ENCODE assay signal across 8 mouse cellular contexts in genomic region chr9:37347184-37347987, GRCm38 (mm10). TPM values are rescaled to one million over a fixed set of nuclear protein-coding genes. Genes with fewer than 3 reads are reported as not detected.
DNase-seq lines count a peak whose midpoint lies in the region; ATAC-seq and TF ChIP-seq lines count a peak whose summit lies in the region.

No protein-coding gene starts in this region.

- 25% methylated on average over 12 of the region's 12 CpGs for WGBS in heart, embryonic 14.5 days
- 9% methylated on average over 12 of the region's 12 CpGs for WGBS in liver, embryonic 12.5 days (ENCODE audit: insufficient replicate concordance)
- WGBS in small intestine, adult 2 months = 8% methylated on average over 12 of the region's 12 CpGs

- peak overlapping the region; percentile 87 for H3K4me2 ChIP-seq in heart, embryonic 14.5 days (ENCODE audit: low read length)
- H3K4me2 ChIP-seq in liver, embryonic 12.5 days = peak overlapping the region; percentile 74

- H3K27me3 ChIP-seq in heart, embryonic 14.5 days (ENCODE audit: control insufficient read depth, insufficient read depth, low read length) = no peaks in the 10 kb centered on the region
- no peaks in the 10 kb centered on the region for H3K27me3 ChIP-seq in liver, embryonic 12.5 days (replicated peaks)
- no peaks in the 10 kb centered on the region for H3K27me3 ChIP-seq in small intestine, adult 2 months (ENCODE audit: control insufficient read depth, insufficient read depth, low read length)

- H3K4me3 ChIP-seq in left cerebral cortex, adult 2 months = peak overlapping the region; percentile 80
- peak overlapping the region; percentile 69 to 80 for H3K4me3 ChIP-seq in heart, embryonic 14.5 days (ENCODE audit: control insufficient read depth in 1 of 2, insufficient read depth in 1 of 2, low read depth in 1 of 2, low read length in 2 of 2)
- H3K4me3 ChIP-seq in liver, embryonic 12.5 days = peak overlapping the region; percentile 80
- peak overlapping the region; percentile 79 for H3K4me3 ChIP-seq in small intestine, adult 2 months (ENCODE audit: low read depth, low read length)

- H3K9ac ChIP-seq in heart, embryonic 14.5 days (ENCODE audit: low read length) = peak overlapping the region; percentile 92
- peak overlapping the region; percentile 93 for H3K9ac ChIP-seq in liver, embryonic 12.5 days

- no peak for TF ChIP-seq POLR2A in small intestine, adult 2 months (IDR thresholded peaks at IDR 0.05; ENCODE audit: low read depth, low read length)

- no peak for TF ChIP-seq CTCF in left cerebral cortex, adult 2 months (IDR thresholded peaks at IDR 0.05)
- no peak for TF ChIP-seq CTCF in small intestine, adult 2 months (IDR thresholded peaks at IDR 0.05; ENCODE audit: extremely low read depth, insufficient read length, insufficient replicate concordance, low read depth, low read length)

- H3K36me3 ChIP-seq in heart, embryonic 14.5 days (ENCODE audit: control insufficient read depth, insufficient read depth, low read length) = peaks cover 9% of the 10 kb centered on the region
- peaks cover 10% of the 10 kb centered on the region for H3K36me3 ChIP-seq in liver, embryonic 12.5 days
- no peaks in the 10 kb centered on the region; the same call in 1 of the 2 replicates for H3K36me3 ChIP-seq in small intestine, adult 2 months (ENCODE audit: control insufficient read depth, insufficient read depth, low read length)

- peaks cover 2 to 10% of the 10 kb centered on the region in 2 experiments; a peak in 3 of 4 replicates for H3K4me1 ChIP-seq in heart, embryonic 14.5 days (ENCODE audit: control insufficient read depth in 2 of 2, insufficient read depth in 2 of 2, low read length in 2 of 2)
- peaks cover 17% of the 10 kb centered on the region for H3K4me1 ChIP-seq in liver, embryonic 12.5 days
- peaks cover 6% of the 10 kb centered on the region; the same call in 1 of the 2 replicates for H3K4me1 ChIP-seq in small intestine, adult 2 months (ENCODE audit: control insufficient read depth, insufficient read depth, insufficient read length, low read length)

- intact Hi-C loops in left cerebral cortex, adult 2 months (cut with DNase I) = no loop called here
- intact Hi-C loops in left cerebral cortex, postnatal 4 days (cut with DNase I) = no loop called here

- DNase-seq in left cerebral cortex, adult 2 months (ENCODE audit: extremely low spot score in 1 of 2, low spot score in 2 of 2) = no peak
- no peak for DNase-seq in left cerebral cortex, postnatal 4 days
- DNase-seq in c-Kit-negative CD71-positive TER-119-positive erythroid progenitor cells, embryonic 14.5 days (ENCODE audit: low read depth, low spot score) = peak; percentile 40
- DNase-seq in right cerebral cortex, adult 2 months (ENCODE audit: low spot score in 2 of 2) = no peak
- DNase-seq in frontal cortex, postnatal 14 days (ENCODE audit: low spot score in 2 of 2) = no peak

- no peaks in the 10 kb centered on the region for H3K9me3 ChIP-seq in heart, embryonic 14.5 days (ENCODE audit: control insufficient read depth, low read length)
- H3K9me3 ChIP-seq in liver, embryonic 12.5 days (replicated peaks) = no peaks in the 10 kb centered on the region

- no peak for ATAC-seq in heart, embryonic 14.5 days (ENCODE audit: insufficient number of reproducible peaks, insufficient read depth, low FRiP score, low read depth)
- peak; percentile 16 for ATAC-seq in liver, embryonic 12.5 days

- H3K27ac ChIP-seq in left cerebral cortex, adult 2 months = peak overlapping the region; percentile 82
- peak overlapping the region; percentile 83 to 91 for H3K27ac ChIP-seq in heart, embryonic 14.5 days (replicated peaks in 1 of 2; ENCODE audit: control insufficient read depth in 1 of 2, insufficient read depth in 1 of 2, low read depth in 2 of 2, low read length in 2 of 2)
- peak overlapping the region; percentile 97 for H3K27ac ChIP-seq in liver, embryonic 12.5 days
- H3K27ac ChIP-seq in small intestine, adult 2 months (ENCODE audit: insufficient read depth, low read depth, low read length) = peak overlapping the region; percentile 51

RNA-seq across cellular contexts. Expression of gene Ccdc15, which starts 0.8 kb away (rescaled TPM):
- total RNA-seq in left cerebral cortex, adult 2 months (2021) = 1 to 10 TPM; 1.9 to 2.5 TPM
- total RNA-seq in left cerebral cortex, postnatal 4 days (2021) = 1 to 10 TPM; 5.5 to 5.7 TPM
- polyA plus RNA-seq in heart, embryonic 14.5 days (2014; fragmentation: Nextera tagmentation; extraction: Ambion mirVana) = 3.3 and 4.4 TPM in 2 replicates
- 5.6 and 6.9 TPM in 2 replicates for polyA plus RNA-seq in liver, embryonic 12.5 days (2016; fragmentation: Nextera tagmentation; extraction: Ambion mirVana)
- 0.37 and 0.66 TPM in 2 replicates for polyA plus RNA-seq in small intestine, adult 2 months (2012; rRNA removed)

RNA-seq across cellular contexts. Expression of gene Hepacam, which starts 19.8 kb away (rescaled TPM):
- 10 to 100 TPM; 53.6 to 53.7 TPM for total RNA-seq in left cerebral cortex, adult 2 months (2021)
- total RNA-seq in left cerebral cortex, postnatal 4 days (2021) = 10 to 100 TPM; 23.8 to 24.9 TPM
- polyA plus RNA-seq in heart, embryonic 14.5 days (2014; fragmentation: Nextera tagmentation; extraction: Ambion mirVana) = not detected in 2 replicates
- 0.05 TPM in 1 of 2 replicates, not detected in the other for polyA plus RNA-seq in liver, embryonic 12.5 days (2016; fragmentation: Nextera tagmentation; extraction: Ambion mirVana)
- 0.11 and 0.32 TPM in 2 replicates for polyA plus RNA-seq in small intestine, adult 2 months (2012; rRNA removed)

RNA-seq across cellular contexts. Expression of gene Robo4, which starts 54.3 kb away (rescaled TPM):
- 1 to 10 TPM; 8.0 to 9.5 TPM for total RNA-seq in left cerebral cortex, adult 2 months (2021)
- total RNA-seq in left cerebral cortex, postnatal 4 days (2021) = 1 to 10 TPM; 6.5 to 7.4 TPM
- 10.4 and 11.3 TPM in 2 replicates for polyA plus RNA-seq in heart, embryonic 14.5 days (2014; fragmentation: Nextera tagmentation; extraction: Ambion mirVana)
- 4.4 and 5.1 TPM in 2 replicates for polyA plus RNA-seq in liver, embryonic 12.5 days (2016; fragmentation: Nextera tagmentation; extraction: Ambion mirVana)
- 5.1 and 12.0 TPM in 2 replicates for polyA plus RNA-seq in small intestine, adult 2 months (2012; rRNA removed)
